Mouse (Mus musculus) kidney, postnatal 0 days (tissue): ENCODE measurements around the gene Cdh22. TPM values are rescaled to one million over a fixed set of nuclear protein-coding genes. Genes with fewer than 3 reads are reported as not detected.

Experiments used
- ATAC-seq: fragments of 200-750 bp; cut with Nextera tagmentation; replicated peaks from 2 replicates; pipeline ENCODE4 v1.8.0; 2017; ENCODE audit warnings: low read depth, moderate number of reproducible peaks, moderate TSS enrichment, moderate library complexity; ENCODE audit not compliant: low FRiP score
- DNase-seq: peaks from one replicate; pipeline ENCODE4 v3.0.0-alpha.2; 2016; ENCODE audit warnings: low spot score
- H3K27ac ChIP-seq: fragments of 300-500 bp; sonication (generic); 2 replicates; pipeline ENCODE4 v1.5.1; 2014; ENCODE audit warnings: mild to moderate bottlenecking
- H3K27me3 ChIP-seq: fragments of 300-500 bp; sonication (generic); 2 replicates; pipeline ENCODE4 v1.6.1; 2014; ENCODE audit warnings: low read length, mixed read lengths; ENCODE audit not compliant: insufficient read depth
- H3K36me3 ChIP-seq: fragments of 300-500 bp; sonication (generic); 2 replicates; pipeline ENCODE4 v1.6.1; 2014; ENCODE audit warnings: low read length, mixed read lengths; ENCODE audit not compliant: insufficient read depth
- H3K4me1 ChIP-seq: fragments of 300-500 bp; sonication (generic); replicated peaks from 2 replicates; pipeline ENCODE4 v1.6.1; 2014; ENCODE audit warnings: antibody characterized with exemption, low read length, mixed read lengths; ENCODE audit not compliant: insufficient read depth
- H3K4me2 ChIP-seq: fragments of 300-500 bp; sonication (generic); 2 replicates; pipeline ENCODE4 v1.6.1; 2014; ENCODE audit warnings: mild to moderate bottlenecking, low read length, moderate library complexity, mixed read lengths
- H3K4me3 ChIP-seq: fragments of 300-500 bp; sonication (generic); replicated peaks from 2 replicates; pipeline ENCODE4 v1.5.1; 2014; ENCODE audit warnings: low read depth, low read length
- H3K9ac ChIP-seq: fragments of 300-500 bp; sonication (generic); 2 replicates; pipeline ENCODE4 v1.6.1; 2014; ENCODE audit warnings: low read depth, low read length
- H3K9me3 ChIP-seq: fragments of 300-500 bp; sonication (generic); replicated peaks from 2 replicates; pipeline ENCODE4 v1.6.1; 2016; ENCODE audit warnings: low read length, inconsistent platforms, mixed read lengths
- CTCF ChIP-seq: IDR thresholded peaks from 2 replicates; pipeline ENCODE4 v1.5.1; 2016; ENCODE audit warnings: antibody characterized with exemption, low read depth, mild to moderate bottlenecking, moderate library complexity
- WGBS: fragments of 180-500 bp; shearing (Covaris S2); extraction: QIAGEN DNeasy Blood & Tissue Kit; methylation state at CpG from one replicate; pipeline ENCODE4 v1.1.7; 2014; 5-methylcytosine and 5-hydroxymethylcytosine counted together
- polyA plus RNA-seq: library from polyadenylated mRNA; unstranded; fragments of >200 nt; fragmentation: Nextera tagmentation; extraction: Ambion mirVana; gene quantifications from 2 replicates; pipeline ENCODE4 v1.2.1, GENCODE M21; 2015

Cdh22 gene
- polyA plus RNA-seq, 1 experiment from 2014 or later, result 1.6 TPM

GRCm38 (mm10) chr2:165205486-165205885, 29.2 kb downstream of the Cdh22 start:
- Histone ChIP-seq H3K36me3 (no peaks in the 10 kb centered on the region), H3K9me3 (no peaks in the 10 kb centered on the region), H3K4me1 (no peaks in the 10 kb centered on the region), H3K9ac (no peak overlapping the region), H3K4me3 (no peak overlapping the region), H3K27ac (no peak overlapping the region), H3K27me3 (peaks cover 30% of the 10 kb centered on the region), H3K4me2 (no peak overlapping the region)
- 60% methylated on average over 6 of the region's 6 CpGs for WGBS
- DNase-seq (no peak), ATAC-seq (no peak)
- TF ChIP-seq CTCF, result no peak

GRCm38 (mm10) chr2:165204931-165205330, 29.7 kb downstream of the Cdh22 start:
- H3K4me1 ChIP-seq, result no peaks in the 10 kb centered on the region
- H3K9me3 ChIP-seq, result no peaks in the 10 kb centered on the region
- no peak for TF ChIP-seq CTCF
- H3K36me3 ChIP-seq, result no peaks in the 10 kb centered on the region
- DNase-seq (no peak), ATAC-seq (no peak)
- H3K27ac ChIP-seq, result no peak overlapping the region
- H3K27me3 ChIP-seq, result peaks cover 31% of the 10 kb centered on the region; the same call in 1 of the 2 replicates
- WGBS, result 22% methylated on average over 7 of the region's 7 CpGs
- no peak overlapping the region for H3K4me2 ChIP-seq
- H3K9ac ChIP-seq, result no peak overlapping the region
- no peak overlapping the region for H3K4me3 ChIP-seq

GRCm38 (mm10) chr2:165201761-165202751, 32.6 kb downstream of the Cdh22 start:
- H3K27ac ChIP-seq, result no peak overlapping the region
- peaks cover 43% of the 10 kb centered on the region for H3K27me3 ChIP-seq
- no peak for ATAC-seq

GRCm38 (mm10) chr2:165197546-165197945, 37.1 kb downstream of the Cdh22 start:
- no peak for DNase-seq
- ATAC-seq, result no peak
- H3K4me1 ChIP-seq, result 0 out of 2 replicates have a peak, but pooled peaks cover 2% of the 10 kb centered on the region
- no peak overlapping the region for H3K4me3 ChIP-seq
- TF ChIP-seq CTCF, result no peak
- 77% methylated on average over 6 of the region's 6 CpGs for WGBS
- H3K27me3 ChIP-seq, result peaks cover 31% of the 10 kb centered on the region
- H3K9ac ChIP-seq, result no peak overlapping the region
- no peaks in the 10 kb centered on the region for H3K9me3 ChIP-seq
- no peaks in the 10 kb centered on the region for H3K36me3 ChIP-seq
- no peak overlapping the region for H3K27ac ChIP-seq
- no peak overlapping the region for H3K4me2 ChIP-seq

More at GRCm38 (mm10) chr2:165201761-165202751, 32.6 kb downstream of the Cdh22 start:
- peak; percentile 43 for DNase-seq
- Histone ChIP-seq H3K4me1 (no peaks in the 10 kb centered on the region), H3K9ac (no peak overlapping the region), H3K4me2 (peak overlapping the region; percentile 41), H3K36me3 (no peaks in the 10 kb centered on the region), H3K4me3 (peak overlapping the region; percentile 4), H3K9me3 (no peaks in the 10 kb centered on the region)
- WGBS, result 6% methylated on average over 28 of the region's 28 CpGs
- TF ChIP-seq CTCF, result 0 out of 2 replicates have a peak, but pooled peaks have one; percentile 17

DNA sequence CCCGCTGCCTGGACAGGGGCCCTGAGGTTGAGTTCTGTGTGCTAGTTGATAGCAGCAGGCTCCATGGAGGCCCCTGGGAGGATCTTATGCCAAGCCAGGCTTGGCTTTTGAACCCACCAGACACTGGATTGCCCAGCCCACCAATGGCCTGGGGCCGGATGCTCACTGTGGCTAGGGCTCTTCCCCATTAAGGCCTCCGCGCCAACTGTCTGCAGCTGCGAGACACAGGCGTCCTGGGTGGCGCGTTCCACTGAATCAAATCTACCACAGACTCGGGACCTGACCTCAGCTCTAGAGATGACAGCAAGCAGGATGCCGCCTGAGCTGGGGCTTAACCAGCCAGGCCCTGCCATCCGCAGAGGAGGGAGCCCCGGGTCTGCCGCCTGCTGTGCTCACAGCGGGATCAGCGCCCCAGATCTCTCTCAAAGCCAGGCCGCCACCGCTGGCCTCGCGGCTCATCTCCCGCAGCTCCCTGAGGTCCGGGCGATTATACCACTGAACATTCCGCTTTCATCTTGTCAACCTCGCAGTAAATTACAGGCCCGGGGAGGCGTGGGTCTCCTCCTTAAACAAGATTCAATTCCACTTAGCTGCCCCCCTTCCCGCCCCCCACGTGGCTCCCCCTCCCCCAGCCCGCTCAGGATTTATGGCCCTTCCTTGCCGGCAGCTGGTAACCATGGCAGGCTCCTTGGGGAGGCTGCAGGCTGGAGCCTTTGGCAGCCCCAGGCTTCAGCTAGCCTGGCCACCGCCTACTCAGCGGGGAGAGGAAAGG, 39.1 kb downstream of the Cdh22 start:
- WGBS, result 4% methylated on average over 32 of the region's 32 CpGs
- H3K4me1 ChIP-seq, result 0 out of 2 replicates have a peak, but pooled peaks cover 2% of the 10 kb centered on the region
- H3K36me3 ChIP-seq, result no peaks in the 10 kb centered on the region
- H3K4me2 ChIP-seq, result peak overlapping the region; percentile 14
- H3K27ac ChIP-seq, result no peak overlapping the region
- H3K4me3 ChIP-seq, result no peak overlapping the region
- H3K9me3 ChIP-seq, result no peaks in the 10 kb centered on the region
- peaks cover 26% of the 10 kb centered on the region for H3K27me3 ChIP-seq
- DNase-seq (peak; percentile 83), ATAC-seq (peak; percentile 57; the same call in 1 of the 2 replicates)
- no peak overlapping the region for H3K9ac ChIP-seq
- TF ChIP-seq CTCF, result no peak

GRCm38 (mm10) chr2:165191483-165191882, 43.2 kb downstream of the Cdh22 start:
- Histone ChIP-seq H3K9ac (no peak overlapping the region), H3K27me3 (peaks cover 9% of the 10 kb centered on the region; the same call in 1 of the 2 replicates), H3K4me3 (no peak overlapping the region), H3K4me2 (no peak overlapping the region), H3K27ac (no peak overlapping the region), H3K9me3 (no peaks in the 10 kb centered on the region), H3K4me1 (0 out of 2 replicates have a peak, but pooled peaks cover 2% of the 10 kb centered on the region), H3K36me3 (no peaks in the 10 kb centered on the region)
- no peak for ATAC-seq
- 26% methylated on average over 7 of the region's 7 CpGs for WGBS
- TF ChIP-seq CTCF, result no peak
- no peak for DNase-seq
